Mouse (Mus musculus): ENCODE measurements around the gene Pick1.

Gene Pick1

DNA sequence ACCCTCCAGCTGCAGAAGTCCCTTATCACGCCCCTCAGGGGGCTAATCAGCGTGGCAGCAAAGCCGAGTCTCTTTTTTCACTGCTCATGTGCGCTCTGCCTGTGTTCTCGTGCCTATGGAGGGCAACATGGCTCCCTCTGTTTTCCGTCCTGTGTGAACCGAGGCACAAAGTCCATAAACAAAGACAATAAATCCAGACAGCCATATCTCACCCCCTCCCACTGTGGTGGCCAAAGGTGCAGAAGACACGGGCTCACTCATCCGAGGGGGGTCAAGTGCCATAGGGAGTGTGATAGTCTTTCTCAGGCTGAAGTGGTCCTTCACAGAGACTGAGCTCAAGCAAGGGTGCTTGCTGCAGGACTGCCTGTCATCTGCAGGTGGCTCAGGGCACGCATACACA is 44.0 kb downstream of the Pick1 start:
- peak; percentile 4 for DNase-seq

GRCm38 (mm10) chr15:79277728-79278127 is 48.8 kb downstream of the Pick1 start:
- peak; percentile 13 for DNase-seq

DNA sequence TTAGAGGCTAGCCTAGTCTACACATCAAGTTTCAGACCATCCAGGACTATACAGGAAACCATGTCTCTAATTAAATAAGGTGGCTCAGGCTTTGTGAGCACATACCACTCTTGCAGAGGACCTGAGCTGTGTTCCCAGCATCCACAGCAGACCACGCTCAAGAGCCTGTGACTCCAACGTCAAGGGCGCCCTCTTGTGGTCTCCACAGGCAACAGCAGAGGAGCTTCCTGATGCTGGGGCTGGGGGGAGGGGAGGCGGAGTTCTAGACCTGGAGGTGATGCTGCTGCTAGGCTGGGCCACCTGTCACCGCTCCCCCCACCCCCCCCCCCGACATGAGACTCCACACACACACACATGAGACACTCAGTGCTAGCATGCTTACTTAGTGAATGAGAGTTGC is 51.2 kb downstream of the Pick1 start:
- peak; percentile 80 for DNase-seq

- peak; percentile 68 for DNase-seq
Measured at GRCm38 (mm10) chr15:79280850-79281249, 51.9 kb downstream of the Pick1 start.

- peak; percentile 78 for DNase-seq
Measured at GRCm38 (mm10) chr15:79281389-79281788, 52.4 kb downstream of the Pick1 start.

GRCm38 (mm10) chr15:79282434-79282833 is 53.5 kb downstream of the Pick1 start:
- DNase-seq, result no peak

- no peak for DNase-seq
Measured at GRCm38 (mm10) chr15:79283371-79283770, 54.4 kb downstream of the Pick1 start.

GRCm38 (mm10) chr15:79285399-79285798 is 56.4 kb downstream of the Pick1 start, which contains the start of gene Baiap2l2:
Gene Baiap2l2 (minus strand): TSS chr15:79285537.
- no peak for DNase-seq

GRCm38 (mm10) chr15:79286141-79286540 is 57.2 kb downstream of the Pick1 start:
- DNase-seq, result no peak

GRCm38 (mm10) chr15:79287091-79287490 is 58.1 kb downstream of the Pick1 start:
- DNase-seq, result no peak

- no peak for DNase-seq
Measured at GRCm38 (mm10) chr15:79288387-79288786, 59.4 kb downstream of the Pick1 start.

DNA sequence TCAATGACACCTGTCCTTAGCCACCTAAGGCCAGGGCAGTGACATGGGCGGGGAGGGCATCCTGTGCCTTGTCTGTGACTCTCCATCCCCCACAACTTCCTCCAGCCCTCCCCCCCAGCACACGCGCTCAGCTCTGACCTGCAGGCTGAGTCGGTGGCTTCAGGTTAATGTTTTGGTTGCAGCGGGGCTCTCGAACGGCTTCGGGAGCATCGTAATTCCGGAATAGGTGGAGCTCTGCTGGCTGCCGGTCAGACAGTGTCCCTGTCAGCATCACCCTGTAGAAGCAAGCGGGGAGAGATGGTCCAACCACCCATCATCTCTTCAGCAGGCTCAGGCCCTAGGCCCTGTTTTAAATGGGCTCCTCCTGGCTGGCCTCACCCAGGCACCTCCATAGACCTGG is 60.5 kb downstream of the Pick1 start:
- DNase-seq, result no peak

GRCm38 (mm10) chr15:79290340-79290739 is 61.4 kb downstream of the Pick1 start:
- DNase-seq, result no peak

DNA sequence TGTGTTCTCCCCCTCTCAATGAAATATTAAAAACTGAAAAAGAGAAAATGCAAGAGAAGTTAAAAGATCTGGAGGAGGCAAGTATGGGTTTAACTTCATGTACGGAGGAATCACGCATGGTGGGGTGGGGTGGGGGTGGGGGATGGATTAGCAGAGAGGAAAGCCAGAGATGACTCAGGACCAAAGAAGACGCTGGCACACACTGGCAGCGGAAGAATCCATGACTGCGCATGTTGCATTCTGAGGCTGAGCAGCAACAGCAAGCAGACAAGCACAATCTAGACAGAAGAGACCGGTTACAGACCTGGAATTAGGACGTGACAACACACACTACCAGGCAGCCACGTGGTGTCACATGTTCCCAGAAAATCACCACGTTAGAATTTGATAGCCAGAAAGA is 63.8 kb downstream of the Pick1 start:
- DNase-seq, result no peak

- no peak for DNase-seq
Measured at GRCm38 (mm10) chr15:79298553-79298952, 69.6 kb downstream of the Pick1 start.

Data from thymus, postnatal 4 days (tissue).